Mouse (Mus musculus): ENCODE results near the gene Pik3c2g. TPM values are rescaled to one million over a fixed set of nuclear protein-coding genes. Genes with fewer than 3 reads are reported as not detected.
A peak's percentile ranks its signal among the peaks of the same experiment; 100 is the strongest.

The Pik3c2g gene
- polyA plus RNA-seq, 1 experiment from 2014 or later, result 0.21 TPM

GRCm38 (mm10) chr6:139751022-139751421 is 164.0 kb downstream of the Pik3c2g start:
- H3K9me3 ChIP-seq (ENCODE audit: control insufficient read depth, low read length), result no peaks in the 10 kb centered on the region
- ATAC-seq (ENCODE audit: low FRiP score), result no peak
- 0 out of 2 replicates have a peak, but pooled peaks cover 3% of the 10 kb centered on the region for H3K4me1 ChIP-seq (replicated peaks; ENCODE audit: control insufficient read depth, insufficient read depth, low read length)
- 70% methylated on average over 3 of the region's 3 CpGs for WGBS
- no peaks in the 10 kb centered on the region for H3K36me3 ChIP-seq (replicated peaks; ENCODE audit: control insufficient read depth, insufficient read depth)
- DNase-seq (ENCODE audit: low spot score), result no peak
- H3K27me3 ChIP-seq (ENCODE audit: control insufficient read depth, insufficient read depth, low read length), result no peaks in the 10 kb centered on the region
- H3K9ac ChIP-seq, result no peak overlapping the region
- H3K27ac ChIP-seq, result no peak overlapping the region
- no peak overlapping the region for H3K4me2 ChIP-seq (replicated peaks)
- no peak overlapping the region for H3K4me3 ChIP-seq (replicated peaks; ENCODE audit: low read length)

GRCm38 (mm10) chr6:139757876-139758275 is 170.9 kb downstream of the Pik3c2g start:
- Histone ChIP-seq H3K4me3 (replicated peaks; ENCODE audit: low read length) (no peak overlapping the region), H3K9me3 (ENCODE audit: control insufficient read depth, low read length) (no peaks in the 10 kb centered on the region), H3K4me1 (replicated peaks; ENCODE audit: control insufficient read depth, insufficient read depth, low read length) (peaks cover 7% of the 10 kb centered on the region; the same call in 1 of the 2 replicates), H3K9ac (no peak overlapping the region), H3K27ac (no peak overlapping the region), H3K27me3 (ENCODE audit: control insufficient read depth, insufficient read depth, low read length) (no peaks in the 10 kb centered on the region), H3K4me2 (replicated peaks) (no peak overlapping the region), H3K36me3 (replicated peaks; ENCODE audit: control insufficient read depth, insufficient read depth) (no peaks in the 10 kb centered on the region)
- no peak for DNase-seq (ENCODE audit: low spot score)
- WGBS, result 93% methylated on average over 8 of the region's 8 CpGs
- no peak for ATAC-seq (ENCODE audit: low FRiP score)

GRCm38 (mm10) chr6:139760978-139761377 is 174.0 kb downstream of the Pik3c2g start:
- Histone ChIP-seq H3K4me3 (replicated peaks; ENCODE audit: low read length) (no peak overlapping the region), H3K27ac (no peak overlapping the region), H3K4me1 (replicated peaks; ENCODE audit: control insufficient read depth, insufficient read depth, low read length) (peaks cover 7% of the 10 kb centered on the region; the same call in 1 of the 2 replicates), H3K4me2 (replicated peaks) (0 out of 2 replicates have a peak overlapping the region, but pooled peaks have one; percentile 6), H3K36me3 (replicated peaks; ENCODE audit: control insufficient read depth, insufficient read depth) (no peaks in the 10 kb centered on the region), H3K9ac (no peak overlapping the region), H3K9me3 (ENCODE audit: control insufficient read depth, low read length) (no peaks in the 10 kb centered on the region), H3K27me3 (ENCODE audit: control insufficient read depth, insufficient read depth, low read length) (no peaks in the 10 kb centered on the region)
- 0 out of 2 replicates have a peak, but pooled peaks have one; percentile 48 for ATAC-seq (ENCODE audit: low FRiP score)
- 19% methylated on average over 4 of the region's 4 CpGs for WGBS
- DNase-seq (ENCODE audit: low spot score), result peak; percentile 29

- no peaks in the 10 kb centered on the region for H3K27me3 ChIP-seq (ENCODE audit: control insufficient read depth, insufficient read depth, low read length)
- DNase-seq (ENCODE audit: low spot score) (no peak), ATAC-seq (ENCODE audit: low FRiP score) (no peak)
- no peak overlapping the region for H3K9ac ChIP-seq
- WGBS, result 93% methylated on average over 3 of the region's 3 CpGs
- no peaks in the 10 kb centered on the region for H3K9me3 ChIP-seq (ENCODE audit: control insufficient read depth, low read length)
- H3K4me3 ChIP-seq (replicated peaks; ENCODE audit: low read length), result no peak overlapping the region
- H3K4me1 ChIP-seq (replicated peaks; ENCODE audit: control insufficient read depth, insufficient read depth, low read length), result peaks cover 7% of the 10 kb centered on the region; the same call in 1 of the 2 replicates
- no peak overlapping the region for H3K27ac ChIP-seq
- no peaks in the 10 kb centered on the region for H3K36me3 ChIP-seq (replicated peaks; ENCODE audit: control insufficient read depth, insufficient read depth)
- no peak overlapping the region for H3K4me2 ChIP-seq (replicated peaks)
Measured at GRCm38 (mm10) chr6:139764398-139764797, 177.4 kb downstream of the Pik3c2g start.

GRCm38 (mm10) chr6:139769744-139770473 is 182.9 kb downstream of the Pik3c2g start:
- ATAC-seq (ENCODE audit: low FRiP score) (no peak), DNase-seq (ENCODE audit: low spot score) (no peak)
- Histone ChIP-seq H3K4me1 (replicated peaks; ENCODE audit: control insufficient read depth, insufficient read depth, low read length) (no peaks in the 10 kb centered on the region), H3K4me3 (replicated peaks; ENCODE audit: low read length) (no peak overlapping the region), H3K4me2 (replicated peaks) (no peak overlapping the region), H3K9me3 (ENCODE audit: control insufficient read depth, low read length) (no peaks in the 10 kb centered on the region), H3K27ac (no peak overlapping the region), H3K36me3 (replicated peaks; ENCODE audit: control insufficient read depth, insufficient read depth) (no peaks in the 10 kb centered on the region), H3K27me3 (ENCODE audit: control insufficient read depth, insufficient read depth, low read length) (no peaks in the 10 kb centered on the region), H3K9ac (no peak overlapping the region)
- 90% methylated on average over 7 of the region's 7 CpGs for WGBS

GRCm38 (mm10) chr6:139770535-139770934 is 183.5 kb downstream of the Pik3c2g start:
- DNase-seq (ENCODE audit: low spot score) (no peak), ATAC-seq (ENCODE audit: low FRiP score) (no peak)
- H3K27ac ChIP-seq, result no peak overlapping the region
- no peak overlapping the region for H3K4me2 ChIP-seq (replicated peaks)
- no peak overlapping the region for H3K9ac ChIP-seq
- 39% methylated on average over 3 of the region's 3 CpGs for WGBS
- H3K4me1 ChIP-seq (replicated peaks; ENCODE audit: control insufficient read depth, insufficient read depth, low read length), result no peaks in the 10 kb centered on the region
- no peaks in the 10 kb centered on the region for H3K27me3 ChIP-seq (ENCODE audit: control insufficient read depth, insufficient read depth, low read length)
- H3K4me3 ChIP-seq (replicated peaks; ENCODE audit: low read length), result no peak overlapping the region
- no peaks in the 10 kb centered on the region for H3K36me3 ChIP-seq (replicated peaks; ENCODE audit: control insufficient read depth, insufficient read depth)
- H3K9me3 ChIP-seq (ENCODE audit: control insufficient read depth, low read length), result no peaks in the 10 kb centered on the region

GRCm38 (mm10) chr6:139777576-139778282 is 190.7 kb downstream of the Pik3c2g start:
- H3K27me3 ChIP-seq (ENCODE audit: control insufficient read depth, insufficient read depth, low read length), result no peaks in the 10 kb centered on the region
- H3K4me1 ChIP-seq (replicated peaks; ENCODE audit: control insufficient read depth, insufficient read depth, low read length), result no peaks in the 10 kb centered on the region
- no peak overlapping the region for H3K27ac ChIP-seq
- no peaks in the 10 kb centered on the region for H3K36me3 ChIP-seq (replicated peaks; ENCODE audit: control insufficient read depth, insufficient read depth)
- 76% methylated on average over 11 of the region's 11 CpGs for WGBS
- ATAC-seq (ENCODE audit: low FRiP score) (no peak), DNase-seq (ENCODE audit: low spot score) (no peak)
- no peaks in the 10 kb centered on the region for H3K9me3 ChIP-seq (ENCODE audit: control insufficient read depth, low read length)
- no peak overlapping the region for H3K9ac ChIP-seq
- H3K4me3 ChIP-seq (replicated peaks; ENCODE audit: low read length), result no peak overlapping the region
- H3K4me2 ChIP-seq (replicated peaks), result no peak overlapping the region

- Histone ChIP-seq H3K4me2 (replicated peaks) (no peak overlapping the region), H3K4me3 (replicated peaks; ENCODE audit: low read length) (no peak overlapping the region), H3K27ac (no peak overlapping the region), H3K27me3 (ENCODE audit: control insufficient read depth, insufficient read depth, low read length) (no peaks in the 10 kb centered on the region), H3K36me3 (replicated peaks; ENCODE audit: control insufficient read depth, insufficient read depth) (no peaks in the 10 kb centered on the region), H3K4me1 (replicated peaks; ENCODE audit: control insufficient read depth, insufficient read depth, low read length) (no peaks in the 10 kb centered on the region), H3K9me3 (ENCODE audit: control insufficient read depth, low read length) (no peaks in the 10 kb centered on the region), H3K9ac (no peak overlapping the region)
- DNase-seq (ENCODE audit: low spot score) (no peak), ATAC-seq (ENCODE audit: low FRiP score) (no peak)
- 82% methylated on average over 2 of the region's 2 CpGs for WGBS
Measured at GRCm38 (mm10) chr6:139780028-139780427, 193.0 kb downstream of the Pik3c2g start.

- no peaks in the 10 kb centered on the region for H3K36me3 ChIP-seq (replicated peaks; ENCODE audit: control insufficient read depth, insufficient read depth)
- H3K9me3 ChIP-seq (ENCODE audit: control insufficient read depth, low read length), result no peaks in the 10 kb centered on the region
- 69% methylated on average over 4 of the region's 4 CpGs for WGBS
- H3K27me3 ChIP-seq (ENCODE audit: control insufficient read depth, insufficient read depth, low read length), result no peaks in the 10 kb centered on the region
- no peak overlapping the region for H3K9ac ChIP-seq
- DNase-seq (ENCODE audit: low spot score) (no peak), ATAC-seq (ENCODE audit: low FRiP score) (no peak)
- no peak overlapping the region for H3K27ac ChIP-seq
- H3K4me1 ChIP-seq (replicated peaks; ENCODE audit: control insufficient read depth, insufficient read depth, low read length), result no peaks in the 10 kb centered on the region
- H3K4me3 ChIP-seq (replicated peaks; ENCODE audit: low read length), result no peak overlapping the region
- no peak overlapping the region for H3K4me2 ChIP-seq (replicated peaks)
Measured at GRCm38 (mm10) chr6:139789479-139789878, 202.5 kb downstream of the Pik3c2g start.
